Mouse (Mus musculus): ENCODE measurements around the gene Clcn1.

Gene Clcn1

GRCm38 (mm10) chr6:42309816-42310378, 23.4 kb downstream of the Clcn1 start:
- DNase-seq: no peak

- no peak for DNase-seq
Measured at GRCm38 (mm10) chr6:42310427-42311053, 24.1 kb downstream of the Clcn1 start.

- no peak for DNase-seq
Measured at GRCm38 (mm10) chr6:42318293-42318692, 31.8 kb downstream of the Clcn1 start.

DNA sequence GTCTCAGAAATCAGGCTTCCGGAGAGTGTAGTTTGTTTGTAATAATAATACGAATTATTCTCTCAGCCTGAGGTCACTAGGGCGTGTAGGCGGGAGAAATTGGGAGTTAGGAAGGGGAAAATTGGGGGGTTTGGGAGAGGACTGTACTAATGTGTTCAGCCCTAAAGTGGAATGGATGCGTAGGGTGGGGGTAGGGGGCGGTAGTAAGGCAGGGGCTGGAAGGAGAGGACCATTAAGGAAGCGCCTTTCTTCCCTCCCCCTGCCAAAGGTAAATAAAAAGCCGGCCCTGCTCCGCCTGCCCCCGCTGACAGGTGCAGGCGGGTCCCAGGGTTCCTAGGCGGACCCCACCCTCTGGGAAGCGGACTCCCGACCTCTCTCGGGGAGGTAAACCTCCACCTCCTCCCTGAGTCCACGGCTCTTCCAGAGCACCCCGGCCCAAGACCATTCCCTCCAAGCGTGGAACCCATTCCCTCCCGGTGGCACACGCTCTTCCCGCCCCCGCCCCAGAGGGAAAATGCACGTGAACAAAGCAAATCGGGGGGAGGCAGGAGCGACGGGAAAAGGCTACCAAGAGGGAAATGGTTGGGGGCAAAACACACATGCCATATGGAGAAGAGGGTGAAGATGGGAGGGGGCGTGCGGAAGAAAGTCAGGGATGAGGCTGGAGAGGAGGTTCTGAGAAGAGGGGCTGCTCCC, 37.0 kb downstream of the Clcn1 start:
- peak; percentile 24 for DNase-seq

GRCm38 (mm10) chr6:42324067-42324481, 37.6 kb downstream of the Clcn1 start:
- peak; percentile 63 for DNase-seq

- peak; percentile 78 for DNase-seq
Measured at GRCm38 (mm10) chr6:42324482-42325267, 38.2 kb downstream of the Clcn1 start, which contains the start of gene Fam131b. TSS of gene Fam131b (minus strand) at chr6:42324643.

- DNase-seq: peak; percentile 85
Measured at GRCm38 (mm10) chr6:42325268-42325609, 38.8 kb downstream of the Clcn1 start.

GRCm38 (mm10) chr6:42326509-42326908, 40.0 kb downstream of the Clcn1 start:
- no peak for DNase-seq

GRCm38 (mm10) chr6:42328757-42329156, 42.3 kb downstream of the Clcn1 start:
- no peak for DNase-seq

- DNase-seq: no peak
Measured at GRCm38 (mm10) chr6:42330216-42330615, 43.7 kb downstream of the Clcn1 start.

- DNase-seq: no peak
Measured at GRCm38 (mm10) chr6:42330946-42331345, 44.5 kb downstream of the Clcn1 start.

DNA sequence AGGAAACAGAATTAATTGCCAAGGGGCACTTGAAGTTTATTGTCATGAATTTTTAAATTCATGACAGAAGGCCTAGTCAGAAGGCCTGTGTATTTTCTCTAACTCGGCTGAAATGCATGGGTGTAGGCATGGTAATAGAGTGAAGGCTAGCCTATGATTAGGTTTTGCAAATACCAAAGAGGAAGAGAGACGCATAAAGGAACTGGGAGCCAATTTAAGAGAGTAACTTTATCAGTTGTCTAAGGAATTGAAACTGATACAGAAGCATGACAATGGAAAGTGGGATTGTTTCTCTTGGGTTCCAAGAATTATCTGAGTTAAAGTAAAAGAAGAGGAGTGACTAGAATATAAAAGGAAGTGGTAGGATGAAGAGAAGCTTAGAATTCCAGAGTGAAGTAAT, 52.7 kb downstream of the Clcn1 start:
- DNase-seq: no peak

- no peak for DNase-seq
Measured at GRCm38 (mm10) chr6:42339981-42340380, 53.5 kb downstream of the Clcn1 start.

DNA sequence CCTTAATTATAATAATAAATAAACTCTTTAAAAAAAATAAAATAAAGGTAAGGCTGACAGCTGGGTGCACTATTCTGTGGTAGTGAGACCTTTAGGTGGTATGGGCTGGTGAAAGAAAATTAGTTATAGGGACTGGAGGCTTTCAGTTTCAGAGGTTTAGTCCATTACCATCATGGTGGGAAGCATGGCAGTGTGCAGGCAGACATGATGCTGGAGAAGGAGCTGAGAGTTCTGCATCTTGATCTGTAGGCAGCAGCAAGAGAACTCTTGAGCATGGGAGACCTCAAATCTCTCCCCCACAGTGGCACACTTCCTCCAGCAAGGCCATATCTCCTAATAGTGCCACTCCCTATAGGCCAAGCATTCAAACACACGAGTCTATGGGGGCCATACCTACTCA, 55.7 kb downstream of the Clcn1 start:
- DNase-seq: no peak

DNA sequence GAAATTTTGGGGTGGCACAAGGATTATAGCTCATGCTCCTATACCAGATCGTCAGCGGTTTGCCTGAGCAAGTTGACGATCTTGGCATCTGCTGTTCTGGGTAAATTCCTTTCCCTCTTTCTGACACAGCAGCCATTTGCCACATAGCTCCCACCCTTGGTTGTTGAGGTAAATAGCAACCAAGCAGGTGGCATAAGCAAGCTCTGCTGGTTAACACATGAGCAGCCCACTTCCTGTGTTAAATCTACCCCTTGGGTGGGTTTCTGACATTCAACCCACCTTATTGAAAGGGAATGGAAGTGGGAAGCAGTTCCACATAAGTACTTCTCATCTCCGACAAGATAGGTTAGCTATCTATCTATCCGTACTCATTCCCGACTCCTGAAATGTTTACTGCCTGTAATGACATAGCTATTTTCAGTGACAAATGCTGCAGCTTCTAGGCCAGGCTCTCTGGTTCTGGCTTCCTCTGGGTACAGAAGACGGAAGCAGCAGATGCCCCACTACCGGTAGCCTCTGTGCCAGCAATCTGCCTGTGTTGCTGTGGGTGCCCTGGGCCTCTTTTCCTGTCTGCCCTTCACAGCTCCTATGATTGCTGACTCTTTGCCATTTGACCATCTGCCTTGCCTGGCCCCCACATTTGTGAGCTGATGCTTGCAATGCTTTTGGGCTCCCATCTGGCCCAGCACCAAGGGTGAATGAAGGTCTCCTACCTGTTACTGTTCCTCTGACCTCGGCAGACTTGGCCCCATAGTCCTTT, 57.1 kb downstream of the Clcn1 start:
- DNase-seq: no peak

DNA sequence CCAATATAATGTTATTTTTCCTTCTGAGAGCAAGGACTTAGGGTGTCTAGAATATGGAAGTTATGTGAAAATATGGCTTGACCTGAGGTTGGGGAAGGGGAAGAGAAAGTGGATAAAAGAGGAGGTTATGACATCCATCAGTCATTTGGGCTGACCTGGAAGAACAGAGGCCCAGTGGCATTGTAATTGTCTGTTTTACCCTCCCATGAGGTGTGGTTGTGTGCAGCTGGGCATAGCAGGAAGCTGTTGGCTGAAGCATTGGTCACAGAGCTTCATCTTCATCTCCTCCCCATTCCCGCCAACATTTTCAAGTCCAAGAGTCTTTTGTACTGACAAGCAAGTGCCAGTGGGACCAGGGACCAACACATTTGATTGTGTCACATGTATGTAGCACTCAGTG, 57.8 kb downstream of the Clcn1 start:
- DNase-seq: no peak

- DNase-seq: no peak
Measured at GRCm38 (mm10) chr6:42348281-42349005, 62.0 kb downstream of the Clcn1 start.

GRCm38 (mm10) chr6:42349006-42349425, 62.5 kb downstream of the Clcn1 start:
- no peak for DNase-seq

DNA sequence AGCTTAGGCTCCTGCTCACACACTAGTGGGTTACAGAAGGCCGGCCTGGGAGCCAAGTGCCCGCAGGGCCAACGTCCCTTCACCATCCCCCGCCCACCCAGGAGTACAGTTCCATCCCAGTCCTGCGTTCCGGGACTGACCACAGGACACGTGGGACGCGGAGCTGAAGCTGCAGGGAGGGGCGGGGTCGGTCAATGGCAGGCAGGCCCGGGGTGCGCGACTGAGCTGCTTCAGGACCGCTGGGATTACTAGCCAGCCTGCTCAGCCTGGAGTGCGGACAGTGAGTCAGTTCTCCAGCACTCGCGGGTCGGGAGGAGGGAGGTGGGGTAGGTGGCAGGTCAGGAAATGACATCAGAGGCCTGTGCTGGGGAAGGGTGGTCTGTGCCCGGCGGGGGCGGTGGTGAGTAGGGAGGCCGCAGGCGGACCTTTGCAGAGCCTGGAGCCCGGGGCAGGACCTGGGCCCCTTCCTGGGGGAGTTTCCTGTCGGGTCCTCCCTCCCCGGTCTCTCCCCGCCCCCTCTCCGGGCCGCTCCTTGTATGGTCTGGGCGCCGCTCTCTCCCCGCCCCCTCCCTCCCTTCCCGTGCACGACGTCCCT, 63.0 kb downstream of the Clcn1 start, which contains the start of gene Zyx:
Gene Zyx, plus strand, starts transcription at position 205 of the 595 bp plus-strand sequence.
- peak; percentile 95 for DNase-seq

DNA sequence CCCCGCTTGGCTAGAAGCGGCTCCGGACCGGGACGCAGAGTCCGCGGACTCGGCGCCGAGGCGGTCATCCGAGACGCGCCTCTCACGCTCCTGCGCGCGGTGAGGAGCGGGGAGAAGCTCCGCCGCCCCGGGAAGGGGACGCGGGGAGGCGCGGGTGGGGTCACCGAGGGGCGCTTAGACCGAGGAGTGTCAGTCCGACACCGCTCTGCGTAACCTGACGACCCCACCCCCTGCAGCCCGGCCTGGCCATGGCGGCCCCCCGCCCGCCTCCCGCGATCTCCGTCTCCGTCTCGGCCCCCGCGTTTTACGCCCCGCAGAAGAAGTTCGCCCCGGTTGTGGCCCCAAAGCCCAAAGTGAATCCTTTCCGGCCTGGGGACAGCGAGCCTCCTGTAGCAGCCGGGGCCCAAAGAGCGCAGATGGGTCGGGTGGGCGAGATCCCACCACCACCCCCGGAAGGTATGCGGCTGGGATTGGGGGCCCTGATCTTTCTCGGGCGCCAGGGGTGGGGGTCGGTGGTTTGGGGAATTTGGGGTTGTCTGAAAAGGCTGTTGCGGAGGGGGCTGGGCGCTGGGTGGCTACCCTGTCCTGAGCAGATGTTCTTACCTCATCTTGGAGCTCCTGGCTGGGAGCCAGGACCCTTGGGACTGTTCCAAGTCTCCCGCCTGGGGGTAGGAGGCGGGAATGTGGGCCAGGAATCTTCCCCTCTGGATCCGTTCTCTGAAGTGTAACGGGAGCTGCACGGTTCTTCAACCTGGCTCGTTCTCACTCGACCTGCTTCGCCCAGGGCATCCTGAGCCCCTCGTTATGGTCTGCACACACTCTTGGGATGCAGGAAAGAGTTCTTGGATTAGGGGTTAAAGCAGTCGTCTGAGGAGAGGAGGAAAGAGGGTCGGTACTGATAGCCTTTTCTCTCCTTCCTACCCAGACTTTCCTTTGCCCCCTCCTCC, 63.8 kb downstream of the Clcn1 start:
- DNase-seq: peak; percentile 90
